Mouse (Mus musculus) heart, adult 18-20 months (tissue): ENCODE measurements around the gene Smox. TPM values are rescaled to one million over a fixed set of nuclear protein-coding genes. Genes with fewer than 3 reads are reported as not detected.
"Not testable (repeated sequence)": the region's sequence is repeated elsewhere in the genome, so short reads cannot be mapped to it uniquely, and the experiment has no call there.

ENCODE experiments used
- DNase-seq, 2 experiments: peaks; one replicate each; pipeline ENCODE4 v3.0.0; 2021 to 2022; ENCODE audit warnings: mixed read lengths in 1 of 2
- long read RNA-seq, 2 experiments: library from polyadenylated mRNA; stranded (forward); transcript quantifications; one replicate each; pipeline ENCODE4 v2.0.0; 2021
- total RNA-seq, 2 experiments: library from RNA; stranded (reverse); gene quantifications; 2 replicates each; pipeline ENCODE4 v1.2.3; 2021

Smox gene
- 10 to 100 TPM; 19.4 to 23.3 TPM for total RNA-seq
- long read RNA-seq, experiment 1, transcript Smox-201 (7 exons, 2,270 nt) = major isoform, 5 of 13 reads
- long read RNA-seq, experiment 1, partial matches to known transcripts = 0 of 13 reads
- long read RNA-seq, experiment 1, other reads (novel, unspliced or antisense) = 4 of 13 reads
- long read RNA-seq, experiment 2, partial matches to known transcripts = 0 of 10 reads
- long read RNA-seq, experiment 2, other reads (novel, unspliced or antisense) = 3 of 10 reads

DNA sequence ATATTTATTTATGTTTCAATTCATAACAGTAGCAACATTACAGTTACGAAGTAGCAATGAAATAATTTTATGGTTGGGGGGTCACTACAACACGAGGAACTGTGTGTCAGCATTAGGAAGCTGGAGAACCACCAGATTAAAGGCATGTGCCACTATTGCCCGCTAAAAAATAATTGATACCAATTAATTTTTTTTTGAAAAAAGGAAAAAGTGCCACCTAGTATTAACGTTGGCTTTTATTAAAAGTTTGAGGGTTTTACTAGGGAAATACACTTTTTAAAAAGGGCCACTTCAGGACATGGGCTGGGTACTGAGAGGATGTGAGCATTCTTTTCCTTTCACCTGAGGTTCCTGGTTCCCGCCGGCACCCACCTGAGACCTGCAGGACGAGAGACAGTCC lies at the start of gene Smox:
TSS of gene Smox (plus strand) at position 301 of the 400 bp plus-strand sequence.
- no peak for DNase-seq

DNA sequence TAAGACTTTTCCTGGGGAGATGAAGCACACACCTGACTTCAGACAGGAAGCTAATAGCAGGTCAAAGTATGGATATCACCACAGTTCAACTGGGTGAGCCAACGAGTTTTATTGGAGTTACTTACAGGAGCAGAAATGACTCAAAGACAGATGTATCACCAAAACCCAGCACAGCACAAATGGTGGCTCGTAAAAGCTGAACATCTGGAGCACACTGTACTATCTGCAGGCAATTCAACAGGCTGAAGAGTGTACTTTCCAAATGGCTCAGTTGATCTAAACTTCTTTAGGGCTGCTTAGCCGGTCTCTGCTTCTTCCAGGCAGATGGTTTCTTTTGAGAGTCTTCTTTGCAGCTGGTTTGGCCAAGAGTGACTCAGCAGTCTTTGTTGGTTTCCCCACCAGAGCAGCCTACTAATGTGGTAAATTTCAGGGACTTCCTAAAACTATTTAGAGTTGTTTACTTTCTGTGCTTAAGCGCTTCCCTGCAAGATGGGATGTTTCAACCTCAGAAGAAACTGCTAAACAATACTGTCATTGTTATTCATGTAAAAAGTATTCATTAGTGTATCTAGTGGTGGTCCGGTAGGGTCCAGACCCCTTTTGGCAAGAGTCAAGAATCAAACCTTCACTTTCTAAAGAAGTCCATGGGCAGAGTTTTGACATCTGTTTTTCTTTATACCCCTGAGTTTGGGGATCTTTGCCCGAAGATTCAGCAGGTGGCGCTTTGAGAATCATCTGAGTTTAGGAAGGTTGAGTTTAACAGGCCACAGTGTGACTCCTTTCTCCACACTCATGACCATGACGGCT lies 48.0 kb upstream of the Smox start:
- peak in 1 of 2 experiments; percentile 33 for DNase-seq

DNA sequence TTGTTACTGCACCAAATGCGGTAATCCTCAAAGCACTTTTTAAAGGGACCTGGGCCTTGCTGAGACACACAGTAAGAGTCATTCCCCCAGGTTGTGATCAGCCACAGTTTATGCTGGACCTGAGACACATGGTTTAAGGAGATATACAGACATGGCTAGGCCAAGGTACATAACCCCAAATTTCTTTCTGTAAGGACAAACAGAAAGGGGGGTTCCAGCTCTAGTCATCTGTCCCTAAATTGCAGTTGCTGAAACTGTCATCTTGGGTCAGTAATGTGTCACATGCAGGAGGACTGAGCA lies 47.5 kb upstream of the Smox start:
- DNase-seq = no peak

DNA sequence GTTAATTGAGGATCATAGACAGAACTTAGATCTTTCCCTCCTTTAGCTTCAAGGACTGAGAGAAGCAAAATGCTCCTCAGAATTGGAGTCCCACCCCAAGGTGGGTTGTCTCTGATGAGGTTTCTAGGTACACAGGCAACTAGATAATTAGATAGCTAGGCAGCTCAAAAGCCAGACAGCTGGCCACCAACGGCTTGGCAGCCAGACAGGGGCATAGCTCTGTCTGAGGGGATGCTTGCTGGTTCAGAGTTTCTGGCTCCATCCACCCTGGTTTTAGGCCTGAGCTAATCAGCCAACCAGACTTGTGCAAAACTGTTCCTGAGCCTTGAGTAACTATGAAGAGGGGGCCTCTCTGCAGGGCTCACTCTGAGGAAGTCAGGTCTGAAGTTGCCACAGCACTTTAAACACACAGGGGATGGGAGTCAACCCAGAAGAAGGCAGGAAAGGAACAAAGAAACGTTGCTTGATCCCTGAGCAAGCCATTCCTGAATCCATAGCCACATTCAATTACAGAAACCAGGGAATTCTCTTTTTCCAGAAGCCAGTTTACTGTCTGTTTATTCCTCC lies 44.8 kb upstream of the Smox start:
- no peak for DNase-seq

DNA sequence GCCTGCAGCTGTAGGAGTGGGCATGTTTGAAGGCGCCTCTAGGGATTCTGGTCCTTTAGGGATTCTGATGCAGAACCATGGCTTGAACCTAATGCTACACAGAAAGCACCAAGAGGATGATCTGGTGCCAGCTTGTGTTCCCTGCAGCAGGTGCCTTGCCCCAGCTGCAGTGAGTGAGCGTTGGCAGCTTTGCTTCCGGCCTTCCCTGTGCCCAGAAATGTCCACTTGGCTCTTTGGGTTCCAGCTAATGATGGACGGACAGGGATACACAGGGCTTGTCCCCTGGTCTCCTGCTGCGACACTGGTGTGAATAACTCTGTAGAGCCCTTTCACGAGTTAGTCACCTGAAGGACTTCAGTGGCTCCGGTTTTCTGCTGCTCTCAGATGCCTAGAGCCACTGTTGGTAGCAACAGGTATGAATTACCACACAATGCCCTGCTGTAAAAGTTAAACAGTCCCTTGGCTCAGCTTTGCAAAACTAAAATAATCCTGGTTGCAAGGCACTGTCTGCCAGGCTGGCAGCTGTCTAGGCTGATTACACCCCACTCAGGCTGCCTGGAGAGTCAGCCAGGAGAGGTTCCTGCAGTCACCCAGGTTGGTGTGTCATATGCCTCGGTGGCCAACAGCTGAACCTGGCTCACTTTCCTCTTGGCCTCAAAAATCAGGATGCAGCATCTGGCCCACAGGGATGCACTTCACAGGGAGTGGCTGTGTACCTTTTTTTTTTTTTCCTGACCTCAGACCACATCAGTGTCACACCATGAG lies 43.5 kb upstream of the Smox start:
- peak; percentile 46 to 73 for DNase-seq

DNA sequence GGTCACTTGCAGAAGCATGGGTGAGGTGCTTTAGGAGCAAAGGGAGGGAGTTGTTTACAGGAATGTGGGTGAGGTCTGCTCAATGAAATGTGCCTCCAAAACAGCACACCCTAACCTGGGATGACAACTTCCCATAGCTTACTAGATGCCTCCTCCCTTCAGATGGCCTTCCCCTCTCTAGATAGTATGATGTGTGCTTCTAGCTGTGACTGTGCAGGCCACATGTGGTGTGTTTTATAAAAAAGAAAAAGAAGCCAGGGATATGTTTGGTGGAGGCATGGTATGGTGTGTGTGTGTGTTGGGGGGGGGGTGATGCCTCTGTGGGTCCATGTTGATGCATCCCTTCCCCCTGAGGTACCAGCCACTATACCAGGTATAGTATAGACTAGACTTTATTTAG lies 42.9 kb upstream of the Smox start:
- DNase-seq = no peak

DNA sequence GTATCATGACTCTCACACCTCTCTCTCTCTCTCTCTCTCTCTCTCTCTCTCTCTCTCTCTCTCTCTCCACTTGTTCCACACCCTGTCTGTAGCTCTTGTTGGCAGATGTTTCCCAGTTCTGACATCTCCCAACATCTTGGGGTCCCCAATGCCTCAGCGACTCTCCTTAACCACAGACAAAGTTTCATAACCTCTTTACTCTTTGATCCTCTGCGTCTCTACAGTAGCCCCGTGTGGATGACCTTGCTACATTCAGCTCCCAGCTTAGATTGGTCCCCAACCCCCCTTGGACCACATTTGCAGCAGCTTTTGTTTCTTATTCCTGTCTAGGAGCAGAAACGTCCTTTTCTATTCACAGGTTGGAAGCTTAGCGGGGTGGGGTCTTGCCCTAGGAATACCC lies 41.6 kb upstream of the Smox start:
- DNase-seq = no peak

DNA sequence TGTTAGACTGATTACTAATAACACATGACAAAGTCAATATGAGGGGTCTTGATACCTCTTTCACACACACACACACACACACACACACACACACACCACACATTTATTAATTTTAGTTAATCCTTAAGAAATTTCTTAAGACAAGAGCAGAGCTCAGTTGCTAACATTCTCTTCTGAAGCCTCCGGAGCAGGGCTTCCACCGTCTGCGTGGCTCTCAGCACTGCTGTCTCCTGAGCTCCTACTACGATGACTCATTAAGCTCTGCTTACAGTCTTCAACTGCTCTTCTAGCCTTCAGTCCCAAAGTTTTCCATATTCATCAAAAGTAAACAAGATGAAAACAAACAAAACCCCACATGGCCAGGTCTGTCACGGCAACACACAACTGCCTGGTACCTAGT lies 40.8 kb upstream of the Smox start:
- no peak for DNase-seq

DNA sequence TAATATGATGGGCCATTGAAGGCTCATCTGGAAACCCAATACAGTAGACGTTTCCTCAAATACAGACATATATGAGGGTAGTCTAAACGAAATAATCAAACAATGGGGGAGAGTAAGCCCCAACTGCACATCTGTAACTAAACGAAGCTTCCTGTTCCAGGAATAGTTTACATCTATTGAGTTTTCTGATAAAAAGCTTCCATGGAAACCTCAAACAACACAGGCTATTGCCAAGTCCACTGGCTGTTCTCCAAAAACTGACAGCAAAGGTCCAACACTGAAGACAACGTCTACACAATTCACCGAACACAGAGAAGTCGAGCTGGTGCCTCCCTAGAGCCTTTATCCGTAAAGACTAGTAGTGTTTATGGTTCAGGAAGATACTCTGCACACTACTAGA lies 33.6 kb upstream of the Smox start:
- peak; percentile 59 to 63 for DNase-seq

DNA sequence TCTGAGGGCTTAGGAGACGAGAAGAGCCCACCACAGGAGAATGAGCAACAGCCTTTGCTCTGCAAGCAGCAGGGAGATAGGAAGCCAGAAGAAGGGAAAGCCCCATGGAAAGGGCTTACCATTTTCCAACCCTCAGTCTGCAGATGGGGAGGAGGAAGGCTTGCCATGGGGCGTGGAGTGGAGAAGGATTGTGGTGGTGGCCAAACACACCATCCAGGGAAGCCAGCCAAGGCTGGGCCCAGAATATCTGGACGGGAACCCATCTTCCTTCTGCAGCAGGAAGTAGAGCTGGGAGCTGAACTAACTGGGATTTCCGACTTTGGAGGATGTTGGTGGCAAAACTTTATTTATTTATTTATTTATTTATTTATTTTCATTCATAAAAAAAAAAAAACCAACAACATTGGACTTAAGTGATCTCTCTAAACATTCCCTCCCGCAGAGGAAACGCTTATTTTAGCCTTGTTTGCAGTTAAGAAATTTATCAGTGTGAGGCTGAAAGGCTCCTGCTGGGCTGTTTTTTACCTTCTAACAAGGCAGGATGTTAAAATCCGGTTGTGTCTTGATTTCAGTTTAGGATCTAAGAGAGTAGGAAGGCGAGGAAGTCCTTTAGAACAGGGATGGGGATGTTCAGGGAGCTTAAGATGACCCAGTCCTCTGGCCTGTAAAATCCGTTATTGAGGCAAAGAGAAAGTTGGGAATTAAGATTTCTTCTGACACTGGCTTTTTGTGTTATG lies 30.2 kb upstream of the Smox start:
- DNase-seq = peak; percentile 76 to 86

DNA sequence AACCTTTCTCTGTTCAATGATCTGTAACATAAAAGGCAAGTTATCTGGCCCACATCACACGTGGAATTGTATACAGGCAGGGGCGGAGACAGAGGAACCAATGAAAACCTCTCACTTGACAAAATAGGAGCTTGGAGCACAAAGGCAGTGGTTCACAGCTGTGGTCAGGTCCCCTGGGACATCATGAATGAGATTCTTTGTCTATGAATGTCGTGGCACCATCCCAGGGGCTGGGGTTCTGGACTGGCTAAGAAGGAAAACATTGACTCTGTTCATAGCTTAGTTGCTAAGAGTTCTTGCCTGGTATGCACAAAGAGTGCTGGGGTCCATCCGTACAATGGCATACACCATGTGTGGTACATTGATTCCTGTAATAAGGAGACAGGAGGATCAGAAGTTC lies 28.3 kb upstream of the Smox start:
- DNase-seq = peak; percentile 42

DNA sequence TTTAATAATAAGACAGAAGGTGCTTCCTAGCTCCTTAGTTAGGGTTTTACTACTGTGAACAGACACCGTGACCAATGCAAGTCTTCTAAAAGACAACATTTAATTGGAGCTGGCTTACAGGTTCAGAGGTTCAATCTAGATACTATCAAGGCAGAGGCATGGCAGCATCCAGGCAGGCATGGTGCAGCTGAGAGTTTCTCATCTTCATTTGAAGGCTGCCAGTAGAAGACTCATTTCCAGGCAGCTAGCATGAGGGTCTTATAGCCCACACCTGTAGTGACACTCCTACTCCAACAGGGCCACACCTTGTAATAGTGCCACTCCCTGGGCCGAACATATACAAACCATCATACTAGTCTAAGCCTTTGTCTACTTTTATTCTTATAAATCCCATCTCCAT lies 27.1 kb upstream of the Smox start:
- DNase-seq = no peak

DNA sequence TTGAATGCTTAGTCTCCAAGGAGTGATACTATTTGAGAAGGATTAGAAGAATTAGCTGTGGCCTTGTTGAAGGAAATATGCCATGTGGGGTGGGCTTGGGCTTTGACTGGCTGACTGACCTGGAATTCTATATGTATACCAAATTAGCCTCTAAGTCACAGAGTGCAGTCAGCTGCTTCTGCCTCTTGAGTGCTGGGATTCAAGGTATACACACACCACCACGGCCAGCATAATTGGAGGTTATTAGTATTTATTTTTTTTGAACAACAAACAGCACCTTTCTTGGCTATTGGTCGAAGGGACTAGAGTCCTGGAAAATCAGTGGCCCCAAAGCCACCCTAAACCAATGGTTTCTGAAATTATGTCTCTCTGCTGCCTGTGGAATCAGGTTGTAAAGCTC lies 24.6 kb upstream of the Smox start:
- DNase-seq = no peak

DNA sequence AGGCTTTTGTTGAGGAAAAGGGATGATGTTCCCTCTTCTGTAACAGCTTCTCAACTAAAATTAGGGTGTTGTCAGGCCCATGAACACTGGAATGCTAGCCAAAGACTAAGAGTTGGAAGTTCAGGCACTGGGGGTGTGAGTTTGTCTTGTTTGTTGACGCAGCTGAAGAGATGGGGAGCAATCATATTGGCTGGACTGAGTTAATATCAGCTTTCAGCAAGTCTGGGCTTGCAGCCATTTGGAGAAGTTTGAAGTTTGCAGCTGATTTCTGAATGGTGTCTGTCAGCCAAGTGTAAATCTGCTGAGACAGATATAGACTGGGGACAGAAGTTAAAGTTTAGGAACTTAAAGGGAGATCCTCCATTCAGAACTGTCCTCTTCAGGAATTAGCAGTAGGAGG lies 21.4 kb upstream of the Smox start:
- peak; percentile 73 to 81 for DNase-seq

DNA sequence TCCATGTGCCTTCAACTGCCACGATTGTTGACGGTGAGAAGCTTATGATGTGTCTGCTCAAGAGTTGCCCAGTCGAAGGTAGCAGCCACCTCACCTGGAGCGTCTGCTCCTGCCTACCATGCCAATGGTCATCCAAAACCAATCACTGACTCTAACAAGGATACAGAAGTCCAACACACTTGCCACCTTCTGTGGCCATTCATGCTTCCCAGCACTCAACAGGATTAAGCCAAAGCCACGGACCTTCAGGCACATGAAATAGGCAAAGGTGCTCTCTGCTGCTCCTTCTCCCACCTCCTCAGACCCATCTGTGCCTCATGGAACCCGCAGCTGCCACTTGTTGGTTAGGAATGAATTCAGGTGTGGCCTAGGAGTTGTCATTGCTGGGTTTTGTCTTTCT lies 17.5 kb upstream of the Smox start:
- DNase-seq = no peak

DNA sequence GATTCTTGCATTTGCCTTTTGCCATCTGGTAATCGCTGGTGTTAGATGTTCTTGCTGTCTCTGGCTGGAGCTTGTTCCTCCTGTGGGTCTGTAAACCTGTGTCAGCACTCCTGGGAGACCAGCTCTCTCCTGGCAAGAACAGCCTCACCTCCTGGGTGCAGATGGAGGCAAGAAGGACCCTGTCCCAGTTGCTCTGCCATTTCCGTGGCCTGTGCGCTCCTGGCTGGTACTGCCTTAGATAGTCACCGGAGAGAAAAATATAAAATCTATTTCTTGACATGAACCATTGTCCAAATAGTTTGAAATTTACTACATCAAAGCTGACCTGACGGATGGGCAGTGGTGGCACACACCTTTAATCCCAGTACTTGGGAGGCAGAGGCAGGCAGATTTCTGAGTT lies 14.2 kb upstream of the Smox start:
- DNase-seq = not testable (repeated sequence)

DNA sequence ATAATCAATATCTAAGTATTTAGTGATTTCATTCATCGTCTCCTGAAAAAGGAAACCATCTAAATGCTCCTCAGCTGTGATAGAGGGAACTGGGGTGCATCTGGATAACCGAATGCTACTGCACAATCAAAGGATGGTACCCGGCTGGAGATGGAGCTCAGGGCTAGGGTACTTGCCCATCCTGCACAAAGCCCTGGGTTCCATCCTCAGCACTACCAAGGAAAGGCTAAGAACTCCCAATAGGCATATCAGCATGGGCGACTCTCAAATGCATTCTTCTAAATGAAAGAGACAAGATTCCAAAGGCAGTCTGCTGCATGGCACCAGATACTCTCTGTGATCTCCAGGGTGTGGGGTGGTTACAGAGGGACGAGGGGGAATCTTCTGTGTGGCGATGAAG lies 13.4 kb upstream of the Smox start:
- DNase-seq = no peak

DNA sequence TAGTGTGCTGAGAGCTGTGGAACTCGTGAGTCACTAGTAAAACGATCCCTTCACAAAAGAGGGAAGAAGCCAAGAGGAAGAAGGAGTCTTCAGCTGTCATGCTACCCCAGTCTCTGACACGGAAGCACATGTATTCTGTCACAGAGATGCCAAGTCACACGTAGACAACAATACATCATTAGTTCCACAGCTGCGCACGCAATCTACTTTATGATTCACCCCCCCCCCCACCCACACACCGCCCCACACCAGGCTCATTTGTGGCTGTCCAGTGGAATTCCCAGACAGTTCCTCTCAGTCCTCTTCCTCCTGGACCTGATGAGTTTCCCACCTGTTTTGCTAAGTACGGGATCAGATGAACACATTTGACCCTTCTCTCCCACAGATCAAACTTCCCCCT lies 12.9 kb upstream of the Smox start:
- peak in 1 of 2 experiments; percentile 67 for DNase-seq

DNA sequence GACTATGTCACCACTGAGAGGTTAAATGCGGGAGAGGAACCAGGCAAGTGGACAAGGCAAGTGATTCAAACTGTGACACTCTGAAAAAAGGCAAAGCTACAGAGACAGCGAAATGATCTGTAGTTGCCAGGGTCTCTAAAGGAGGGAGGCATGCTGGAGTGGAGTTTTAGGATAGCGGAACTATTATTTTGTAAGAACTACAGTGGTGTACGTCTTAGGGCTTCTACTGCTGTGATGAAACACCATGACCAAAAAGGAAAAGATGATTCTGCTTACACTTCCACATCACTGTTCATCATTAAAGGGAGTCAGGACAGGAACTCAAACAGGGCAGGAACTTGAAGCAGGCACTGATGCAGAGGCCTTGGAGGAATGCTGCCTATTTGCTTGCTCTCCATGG lies 12.4 kb upstream of the Smox start:
- DNase-seq = no peak

DNA sequence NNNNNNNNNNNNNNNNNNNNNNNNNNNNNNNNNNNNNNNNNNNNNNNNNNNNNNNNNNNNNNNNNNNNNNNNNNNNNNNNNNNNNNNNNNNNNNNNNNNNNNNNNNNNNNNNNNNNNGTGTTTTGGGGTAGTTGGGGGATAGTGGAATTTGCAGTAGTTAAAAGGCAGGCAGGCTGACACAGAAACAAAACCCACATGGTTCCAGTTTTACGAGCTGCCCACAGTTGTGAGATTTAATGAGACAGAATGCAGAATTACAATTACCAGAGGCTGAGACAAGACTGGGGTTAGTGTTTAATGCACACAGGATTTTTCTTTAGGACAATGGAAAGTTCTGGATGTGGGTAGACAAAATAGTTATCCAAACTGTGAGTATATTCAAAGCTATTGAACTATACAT lies 9.6 kb upstream of the Smox start:
- DNase-seq = no peak

DNA sequence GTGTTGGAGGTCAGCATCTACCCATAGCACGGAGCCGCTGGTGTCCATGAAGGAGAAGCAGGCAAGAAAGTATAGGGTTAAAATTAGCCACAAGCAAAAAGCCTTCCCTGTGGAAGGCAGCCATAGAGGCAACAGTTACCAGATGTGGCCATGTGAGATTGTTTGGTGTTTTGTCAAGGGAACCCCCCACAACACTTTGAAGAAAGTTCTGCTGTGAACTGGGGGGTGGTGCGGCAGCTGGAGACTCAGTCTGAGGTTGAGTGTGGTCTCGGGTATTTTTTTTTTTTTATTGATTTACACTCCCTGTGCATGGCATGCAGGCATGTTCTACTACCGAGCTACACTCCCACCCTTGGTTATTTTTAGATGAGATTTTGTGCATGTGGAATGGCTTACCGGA lies 8.8 kb upstream of the Smox start:
- DNase-seq = no peak

DNA sequence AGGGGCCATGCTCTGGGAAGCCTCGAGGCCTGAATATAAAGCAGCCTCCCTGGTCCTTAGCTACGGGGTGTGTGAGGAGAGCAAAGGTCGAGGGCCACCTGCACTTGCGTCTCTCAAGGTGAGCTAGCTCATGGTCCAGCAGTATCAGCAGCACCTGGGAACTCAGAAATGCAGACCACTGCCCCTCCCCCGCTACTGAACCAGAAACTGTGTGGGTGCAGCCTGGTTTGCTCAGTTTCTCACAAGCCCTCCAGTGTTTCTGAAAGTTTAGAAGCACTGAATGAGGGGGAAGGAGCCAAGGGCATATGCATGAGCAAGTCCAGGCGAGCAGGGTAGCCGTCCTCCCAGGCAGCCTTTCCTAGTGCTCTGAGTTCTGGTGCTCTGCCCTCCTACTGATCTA lies 7.7 kb upstream of the Smox start:
- no peak for DNase-seq
